Mouse (Mus musculus) gastrocnemius, adult 8-10 months (tissue): Measurements from ENCODE around the gene Exog. TPM values are rescaled to one million over a fixed set of nuclear protein-coding genes. Genes with fewer than 3 reads are reported as not detected.

ENCODE experiments used
- DNase-seq, 2 experiments: peaks; one replicate each; pipeline ENCODE4 v3.0.0; 2022; ENCODE audit warnings: low spot score in 2 of 2
- total RNA-seq, 4 experiments: library from RNA; stranded (reverse); gene quantifications; 2 replicates each; pipeline ENCODE4 v1.2.4; 2022

Gene Exog
- total RNA-seq, 4 experiments from 2014 or later: 1.4 to 1.8 (median 1.6) TPM

DNA sequence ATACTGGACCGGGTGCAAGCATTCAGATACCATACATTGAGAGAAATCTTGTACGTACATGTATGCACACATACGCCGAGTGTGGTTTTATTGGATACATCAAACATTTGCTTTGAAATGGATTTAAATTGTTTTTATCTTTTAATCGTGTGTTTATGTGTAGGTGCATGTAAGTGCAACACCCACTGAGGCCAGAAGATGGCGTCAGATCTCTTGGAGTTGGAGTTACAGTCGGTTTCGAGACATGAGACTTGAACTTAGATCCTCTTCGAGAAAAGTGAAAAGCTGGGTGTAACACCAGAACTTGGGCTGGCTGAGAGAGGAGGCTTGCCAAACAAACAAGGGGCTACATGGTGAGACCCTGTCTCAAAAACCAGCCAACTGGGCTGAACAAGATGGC, 58.9 kb downstream of the Exog start:
- no peak for DNase-seq

GRCm38 (mm10) chr9:119504981-119505658, 60.4 kb downstream of the Exog start:
- DNase-seq: no peak

DNA sequence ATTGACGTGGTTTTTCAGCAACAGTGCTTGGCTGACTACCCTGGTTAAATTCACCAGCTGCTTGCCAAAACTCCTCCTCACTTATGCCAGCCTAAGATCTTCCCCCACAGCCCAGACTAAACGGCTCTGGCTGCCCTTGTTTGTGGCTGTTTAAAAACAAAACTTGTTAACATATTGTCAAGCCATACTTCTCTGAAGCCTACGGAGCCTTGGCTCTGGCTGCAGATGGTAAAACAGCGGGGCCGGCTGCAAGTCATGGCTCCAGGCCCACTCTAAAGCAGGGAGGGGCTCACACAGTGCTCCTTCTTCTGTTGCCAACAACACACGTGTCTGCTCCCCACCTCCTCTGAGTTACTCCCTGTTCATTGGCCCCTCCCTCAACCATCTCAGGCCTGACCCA, 66.2 kb downstream of the Exog start:
- DNase-seq: no peak

GRCm38 (mm10) chr9:119512993-119513392, 68.2 kb downstream of the Exog start:
- DNase-seq: no peak

- DNase-seq: no peak
Measured at GRCm38 (mm10) chr9:119513816-119514215, 69.1 kb downstream of the Exog start.

GRCm38 (mm10) chr9:119514986-119515385, 70.2 kb downstream of the Exog start:
- no peak for DNase-seq

Other genes starting within 250 kb of the Exog start
- gene Slc22a13, start 235.8 kb upstream of the Exog start, total RNA-seq: not detected
- gene Oxsr1, start 122.5 kb upstream of the Exog start, total RNA-seq: 10 to 100 TPM; 66.1 to 80.3 (median 73.0) TPM
- 10 to 100 TPM; 35.9 to 42.5 (median 39.9) TPM for gene Acaa1a, start 105.3 kb upstream of the Exog start, total RNA-seq
- 1 to 10 TPM; 2.7 to 4.1 (median 3.9) TPM for gene Myd88, start 103.5 kb upstream of the Exog start, total RNA-seq
- under 1 TPM in 2 of 4 experiments, not detected in 2; 0.07 to 0.11 TPM for gene Xylb, start 87.6 kb upstream of the Exog start, total RNA-seq
- gene Slc22a14, start 79.4 kb upstream of the Exog start, total RNA-seq: not detected
- 10 to 100 TPM; 17.1 to 18.9 (median 18.7) TPM for gene Acvr2b, start 42.8 kb upstream of the Exog start, total RNA-seq
- gene Scn5a, start 134.1 kb downstream of the Exog start, total RNA-seq: under 1 TPM; 0.05 to 0.17 (median 0.15) TPM